Mouse (Mus musculus) embryo, embryonic 10.5 days (tissue): ENCODE measurements at regions not wholly inside any gene's neighbourhood (a gene's known extent, or its start where the extent isn't known, plus 50 kb on each side); places are given as distances from the start of the nearest gene placed in this dataset.

Experiments
- DNase-seq: peaks from one replicate; pipeline ENCODE4 v3.0.0-alpha.2; 2015; ENCODE audit warnings: low spot score

GRCm38 (mm10) chrX:141933899-141934298 is 58.9 kb upstream of the Gm15294 start:
- DNase-seq, result peak; percentile 28
